Mouse (Mus musculus) B cell, adult 67 days (primary cell): ENCODE data around the gene Wnk3. TPM values are rescaled to one million over a fixed set of nuclear protein-coding genes. Genes with fewer than 3 reads are reported as not detected.

ENCODE experiments used
- total RNA-seq, 2 experiments: library from RNA; stranded (reverse); gene quantifications; 4 replicates each; pipeline ENCODE4 v1.2.4; 2023

Wnk3 gene
- not detected for total RNA-seq

DNA sequence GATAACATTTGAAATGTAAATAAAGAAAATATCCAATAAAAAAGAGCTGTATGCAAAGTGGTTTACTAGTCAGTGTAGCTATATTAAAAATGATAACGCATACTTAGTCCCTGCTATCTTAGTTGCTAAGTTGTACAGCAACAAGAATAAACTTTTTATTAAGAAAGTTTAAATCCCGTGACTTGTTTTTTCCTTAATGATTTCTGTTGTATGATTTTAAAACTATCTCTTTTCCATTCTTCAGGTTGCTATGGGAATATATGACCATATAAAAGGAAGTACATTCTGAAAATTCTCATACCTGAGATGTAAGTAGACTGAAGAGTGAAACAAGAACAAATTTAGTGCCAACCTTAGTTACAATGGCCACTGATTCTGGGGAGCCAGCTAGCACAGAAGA, at the start of gene Wnk3:
Gene Wnk3, plus strand, starts transcription at position 301 of the 400 bp plus-strand sequence.

DNA sequence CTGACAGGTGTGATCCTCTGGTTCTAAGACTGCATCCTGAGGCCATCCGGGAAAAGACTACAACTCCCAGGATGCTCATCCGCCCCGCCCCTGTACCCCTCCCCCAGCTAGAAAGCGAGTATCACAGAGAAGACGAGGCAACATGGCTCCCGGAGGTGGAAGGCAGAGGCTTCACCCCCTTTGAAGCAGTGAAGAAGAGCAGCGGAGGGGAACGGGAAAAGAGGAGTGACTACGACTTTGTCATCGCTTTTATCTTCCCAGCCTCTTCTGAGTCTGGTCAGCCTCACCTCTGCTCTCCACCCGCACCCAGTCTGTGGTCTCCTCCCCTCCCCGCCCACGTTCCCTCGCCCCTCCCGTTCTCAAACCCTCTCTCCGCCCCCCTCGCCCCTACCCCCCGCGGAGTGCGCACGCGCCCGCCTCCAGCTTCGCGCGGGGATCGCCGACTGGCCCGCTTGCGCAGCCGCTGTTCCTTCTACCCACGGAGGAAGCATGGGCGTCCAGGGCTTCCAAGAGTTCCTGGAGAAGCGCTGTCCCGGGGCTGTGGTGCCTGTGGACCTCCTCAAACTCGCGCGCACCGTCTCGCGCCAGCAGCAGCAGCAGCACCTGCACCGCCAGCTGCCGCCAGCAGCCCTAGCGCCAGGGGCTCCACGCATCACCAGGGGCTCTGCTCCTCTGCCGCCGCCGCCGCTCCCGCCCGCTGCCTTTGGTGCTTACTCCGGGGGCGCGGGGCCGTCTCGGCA, 146.1 kb downstream of the Wnk3 start, which contains the start of gene Fam120c:
Gene Fam120c, plus strand, starts transcription at position 415 of the 740 bp plus-strand sequence.

Other genes starting within 250 kb of the Wnk3 start
- gene Gnl3l, start 180.8 kb upstream of the Wnk3 start, total RNA-seq = 10 to 100 TPM; 49.6 to 49.9 TPM
- not detected for gene Fgd1, start 151.9 kb upstream of the Wnk3 start, total RNA-seq
- 10 to 100 TPM; 37.9 to 40.1 TPM for gene Tsr2, start 101.5 kb upstream of the Wnk3 start, total RNA-seq
- gene Fam120c, start 146.1 kb downstream of the Wnk3 start, total RNA-seq = 10 to 100 TPM in 1 of 2 experiments, 1 to 10 TPM in 1; 9.3 to 10.9 TPM